In genomic region chr12:54825202-54825601, GRCm38 (mm10) we compare ENCODE assay signal across 12 mouse cellular contexts. TPM values are rescaled to one million over a fixed set of nuclear protein-coding genes. Genes with fewer than 3 reads are reported as not detected.
DNase-seq lines count a peak whose midpoint lies in the region; ATAC-seq and TF ChIP-seq lines count a peak whose summit lies in the region.
"Had no signal": no experiment of that assay in that cellular context is flagged by ENCODE, and none has a peak within 500 bp of the region (broad histone marks: within the 10 kb centered on the region; RNA-seq: fewer than 3 reads in every experiment).

No protein-coding gene starts in this region.

- H3K9ac ChIP-seq in intestine, postnatal 0 days (ENCODE audit: low read depth, low read length), result no peak overlapping the region
- no peak overlapping the region for H3K9ac ChIP-seq in intestine, embryonic 16.5 days (ENCODE audit: low read depth, low read length)
- no peak overlapping the region for H3K9ac ChIP-seq in ES-Bruce4 (ENCODE audit: low read depth, poor library complexity, severe bottlenecking)

- 95% methylated on average over 3 of the region's 3 CpGs for WGBS in intestine, postnatal 0 days
- 95% methylated on average over 3 of the region's 3 CpGs for WGBS in intestine, embryonic 16.5 days

- H3K27ac ChIP-seq in intestine, postnatal 0 days (ENCODE audit: low read depth, low read length), result no peak overlapping the region
- H3K27ac ChIP-seq in intestine, embryonic 16.5 days (ENCODE audit: low read length), result no peak overlapping the region
- H3K27ac ChIP-seq in ES-Bruce4 (ENCODE audit: insufficient read depth, low read length), result no peak overlapping the region
- H3K27ac ChIP-seq: forebrain, embryonic 10.5 days had no signal

- H3K4me1 ChIP-seq in intestine, postnatal 0 days (replicated peaks; ENCODE audit: control insufficient read depth, insufficient read depth, low read length), result no peaks in the 10 kb centered on the region; the same call in 1 of the 2 replicates
- H3K4me1 ChIP-seq in intestine, embryonic 16.5 days (ENCODE audit: control insufficient read depth, insufficient read depth, low read length), result 0 out of 2 replicates have a peak, but pooled peaks cover 2% of the 10 kb centered on the region
- H3K4me1 ChIP-seq in ES-Bruce4 (ENCODE audit: control insufficient read depth, insufficient read depth, low read length), result no peaks in the 10 kb centered on the region

- TF ChIP-seq EP300 in ES-Bruce4 (IDR thresholded peaks at IDR 0.05; ENCODE audit: insufficient read depth, low read depth, low read length), result no peak

- H3K4me3 ChIP-seq in intestine, postnatal 0 days (ENCODE audit: low read depth, low read length), result no peak overlapping the region
- H3K4me3 ChIP-seq in intestine, embryonic 16.5 days (ENCODE audit: low read length), result no peak overlapping the region
- no peak overlapping the region for H3K4me3 ChIP-seq in ES-Bruce4 (ENCODE audit: low read depth, low read length)
- H3K4me3 ChIP-seq: forebrain, embryonic 10.5 days had no signal

- no peak for ATAC-seq in intestine, postnatal 0 days
- ATAC-seq in intestine, embryonic 16.5 days, result no peak
- peak; percentile 67 for ATAC-seq in granulocyte monocyte progenitor cell, adult 5-6 weeks (replicated peaks; ENCODE audit: poor library complexity, severe bottlenecking)

- no peaks in the 10 kb centered on the region for H3K9me3 ChIP-seq in intestine, postnatal 0 days (ENCODE audit: control insufficient read depth)
- no peaks in the 10 kb centered on the region for H3K9me3 ChIP-seq in intestine, embryonic 16.5 days (ENCODE audit: control insufficient read depth, low read length)
- no peaks in the 10 kb centered on the region for H3K9me3 ChIP-seq in ES-Bruce4 (replicated peaks; ENCODE audit: control insufficient read depth, insufficient read depth, low read length, poor library complexity, severe bottlenecking)
- H3K9me3 ChIP-seq: forebrain, embryonic 10.5 days had no signal

- no peak overlapping the region for H3K4me2 ChIP-seq in intestine, postnatal 0 days (replicated peaks; ENCODE audit: low read depth)
- H3K4me2 ChIP-seq in intestine, embryonic 16.5 days (ENCODE audit: low read depth, low read length), result no peak overlapping the region

- TF ChIP-seq CTCF in intestine, postnatal 0 days (IDR thresholded peaks at IDR 0.05; ENCODE audit: low read depth), result peak; percentile 73
- peak; percentile 97 for TF ChIP-seq CTCF in ES-Bruce4 (IDR thresholded peaks at IDR 0.05; ENCODE audit: low read depth, low read length)

- no peaks in the 10 kb centered on the region for H3K36me3 ChIP-seq in intestine, postnatal 0 days (ENCODE audit: control insufficient read depth, insufficient read depth)
- H3K36me3 ChIP-seq in intestine, embryonic 16.5 days (ENCODE audit: control insufficient read depth, insufficient read depth, low read length), result no peaks in the 10 kb centered on the region
- H3K36me3 ChIP-seq in ES-Bruce4 (ENCODE audit: control insufficient read depth, insufficient read depth, low read length, poor library complexity, severe bottlenecking), result no peaks in the 10 kb centered on the region
- H3K36me3 ChIP-seq: forebrain, embryonic 10.5 days had no signal

- no peaks in the 10 kb centered on the region for H3K27me3 ChIP-seq in intestine, postnatal 0 days (replicated peaks; ENCODE audit: control insufficient read depth, insufficient read depth, low read length)
- H3K27me3 ChIP-seq in intestine, embryonic 16.5 days (replicated peaks; ENCODE audit: control insufficient read depth, insufficient read depth, low read length), result no peaks in the 10 kb centered on the region
- no peaks in the 10 kb centered on the region for H3K27me3 ChIP-seq in ES-Bruce4 (ENCODE audit: control insufficient read depth, insufficient read depth, low read length, poor library complexity, severe bottlenecking)

- peak; percentile 88 for DNase-seq in 416B (ENCODE audit: low read depth)
- no peak for DNase-seq in c-Kit-positive CD71-positive TER-119-positive erythroid progenitor cells, embryonic 14.5 days (ENCODE audit: low spot score)
- DNase-seq in layer of hippocampus, adult 8-10 months (ENCODE audit: low spot score in 2 of 2), result no peak
- no peak for DNase-seq in layer of hippocampus, adult 9-11 months
- DNase-seq: cerebellum, postnatal 10 days; kidney, adult 18-20 months; right cerebral cortex, postnatal 4 days had no signal

- TF ChIP-seq POLR2A in ES-Bruce4 (IDR thresholded peaks at IDR 0.05; ENCODE audit: insufficient read depth, low read length), result no peak

RNA-seq across cellular contexts. Expression of gene Snx6, which starts 29.7 kb away (rescaled TPM):
- polyA plus RNA-seq in intestine, postnatal 0 days (2015; fragmentation: Nextera tagmentation; extraction: Ambion mirVana), result 167 and 187 TPM in 2 replicates
- polyA plus RNA-seq in intestine, embryonic 16.5 days (2015; fragmentation: Nextera tagmentation; extraction: Ambion mirVana), result 147 and 155 TPM in 2 replicates
- 103 and 117 TPM in 2 replicates for polyA plus RNA-seq in ES-Bruce4 (2011; ENCODE audit: insufficient read depth, insufficient read length, low read depth, missing spikeins)
- 47.8 and 71.6 TPM in 2 replicates for total RNA-seq in granulocyte monocyte progenitor cell, adult 5-6 weeks (2014; fragmentation: Nextera tagmentation)
- total RNA-seq in granulocyte monocyte progenitor cell, adult 5-6 weeks (2017), result 77.0 and 77.2 TPM in 2 replicates
- 10 to 100 TPM; 41.7 to 53.5 (median 47.1) TPM for total RNA-seq in layer of hippocampus, adult 8-10 months (2022)

RNA-seq across cellular contexts. Expression of gene Cfl2, which starts 37.5 kb away (rescaled TPM):
- 133 and 138 TPM in 2 replicates for polyA plus RNA-seq in intestine, postnatal 0 days (2015; fragmentation: Nextera tagmentation; extraction: Ambion mirVana)
- polyA plus RNA-seq in intestine, embryonic 16.5 days (2015; fragmentation: Nextera tagmentation; extraction: Ambion mirVana), result 157 and 161 TPM in 2 replicates
- polyA plus RNA-seq in ES-Bruce4 (2011; ENCODE audit: insufficient read depth, insufficient read length, low read depth, missing spikeins), result 75.2 and 77.5 TPM in 2 replicates
- 22.2 and 33.0 TPM in 2 replicates for total RNA-seq in granulocyte monocyte progenitor cell, adult 5-6 weeks (2014; fragmentation: Nextera tagmentation)
- 23.1 and 27.1 TPM in 2 replicates for total RNA-seq in granulocyte monocyte progenitor cell, adult 5-6 weeks (2017)
- 100 to 1,000 TPM in 2 of 4 experiments, 10 to 100 TPM in 2; 94.4 to 106 (median 99.6) TPM for total RNA-seq in layer of hippocampus, adult 8-10 months (2022)
